Mouse (Mus musculus) regulatory T cell (primary cell): ENCODE results near the gene Thumpd3.

Experiments used
- in situ Hi-C: fragments of 300-600 bp; cut with MboI, MseI; formaldehyde crosslinking; loops from one replicate; pipeline ENCODE4 v1.15.1; 2025; ENCODE audit warnings: high pct_unique_total_duplicates

Gene Thumpd3

GRCm38 (mm10) chr6:113076686-113077516, 30.9 kb downstream of the Thumpd3 start, which contains the start of gene Setd5:
Gene Setd5 (plus strand): TSS chr6:113077365.
- in situ Hi-C loops, result no loop called here

DNA sequence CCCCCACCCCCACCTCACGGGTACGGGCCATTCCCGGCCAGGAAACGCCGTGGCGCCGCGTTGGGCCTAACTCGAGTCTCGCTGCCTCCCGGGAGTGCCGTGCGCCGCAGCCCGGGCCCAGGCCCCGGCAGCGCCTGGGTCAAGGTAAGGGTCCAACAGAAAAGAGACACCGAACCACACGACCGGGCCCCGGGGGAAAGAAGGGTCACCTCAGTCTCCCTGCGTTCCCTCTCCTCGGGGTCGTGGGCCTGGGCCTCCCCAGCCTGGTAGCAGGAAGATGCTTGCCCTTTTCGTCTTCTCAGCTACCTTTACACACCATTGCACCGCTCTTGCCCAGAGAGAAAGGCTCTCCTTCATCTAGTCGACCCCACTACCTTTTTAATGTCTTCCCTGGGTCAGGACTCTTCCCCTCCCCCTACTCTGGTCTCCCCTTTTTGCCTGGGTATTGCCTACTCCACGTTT, 31.6 kb downstream of the Thumpd3 start:
- in situ Hi-C loops, result no loop called here

DNA sequence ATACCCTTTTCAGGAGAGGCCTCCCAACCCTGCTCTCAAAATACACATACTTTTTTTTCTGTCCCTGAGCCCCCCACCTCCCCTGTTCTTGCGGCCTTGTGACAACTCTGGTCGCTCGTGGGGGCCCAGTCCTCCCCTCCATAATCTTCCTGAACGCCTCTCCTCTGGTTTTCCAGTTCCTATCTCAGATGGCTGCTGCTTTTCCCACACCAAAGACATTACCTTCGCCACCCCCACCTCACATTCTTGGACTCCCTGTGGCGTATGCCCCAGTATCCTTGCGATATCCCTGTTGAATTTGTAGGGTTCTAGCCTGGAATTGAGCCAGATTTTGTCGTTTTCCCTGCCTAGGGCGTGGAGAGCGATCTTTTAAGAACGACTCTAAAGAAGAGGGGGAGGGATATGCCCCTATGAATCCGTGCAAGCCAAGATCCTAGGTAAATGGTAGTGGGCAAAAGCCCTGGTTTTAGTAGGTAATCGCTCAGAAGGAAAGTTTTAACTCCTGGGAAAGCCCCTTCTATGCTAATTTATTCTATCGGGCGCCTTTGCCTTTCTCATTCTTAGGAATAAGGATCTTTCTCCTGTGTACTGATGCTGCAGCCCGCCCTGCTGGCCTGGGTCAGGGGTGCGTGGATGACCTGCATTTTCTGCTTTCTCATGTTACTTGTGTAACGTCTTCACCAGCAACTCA, 32.2 kb downstream of the Thumpd3 start:
- in situ Hi-C loops, result no loop called here

DNA sequence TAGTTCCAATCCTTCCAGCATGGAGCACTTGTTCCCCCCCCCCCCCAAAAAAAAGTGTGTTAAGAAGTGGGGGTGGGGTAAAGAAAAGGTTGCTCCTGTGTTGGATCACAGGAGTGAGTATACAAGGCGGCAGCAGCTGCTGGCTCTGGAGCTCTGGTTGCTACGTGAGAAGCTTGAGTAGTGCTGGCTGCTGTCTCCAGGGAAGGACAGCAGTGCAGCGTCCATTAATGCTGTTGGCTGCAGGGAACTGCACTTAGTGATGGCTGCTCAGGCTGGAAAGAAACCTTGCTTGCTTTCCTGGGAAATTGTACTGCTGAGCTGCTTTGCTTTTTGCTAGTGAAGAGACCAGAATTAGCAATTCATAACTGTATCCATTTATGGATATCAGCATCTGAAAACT, 33.5 kb downstream of the Thumpd3 start:
- in situ Hi-C loops, result no loop called here

- in situ Hi-C loops, result no loop called here
Measured at GRCm38 (mm10) chr6:113082229-113082628, 36.2 kb downstream of the Thumpd3 start.

DNA sequence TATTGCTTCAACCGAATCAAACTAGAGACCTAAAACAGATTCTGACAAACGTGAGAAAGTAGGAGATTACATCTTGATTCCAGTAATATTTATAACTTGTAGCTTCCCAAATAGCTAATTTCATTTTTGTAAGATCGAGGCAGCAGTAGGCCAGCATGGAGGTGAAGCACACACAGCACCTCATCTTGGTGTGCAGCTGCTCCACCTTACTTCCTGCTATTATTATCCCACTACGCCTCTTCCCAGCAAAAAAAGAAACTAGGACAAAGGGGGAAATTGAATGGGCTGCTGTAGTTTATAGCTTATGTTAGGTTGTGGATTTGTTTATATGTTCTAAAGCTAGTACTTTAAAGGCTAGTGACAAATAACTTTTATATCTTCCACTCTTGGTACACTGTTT, 38.6 kb downstream of the Thumpd3 start:
- in situ Hi-C loops, result no loop called here

- in situ Hi-C loops, result no loop called here
Measured at GRCm38 (mm10) chr6:113093206-113093605, 47.2 kb downstream of the Thumpd3 start.

DNA sequence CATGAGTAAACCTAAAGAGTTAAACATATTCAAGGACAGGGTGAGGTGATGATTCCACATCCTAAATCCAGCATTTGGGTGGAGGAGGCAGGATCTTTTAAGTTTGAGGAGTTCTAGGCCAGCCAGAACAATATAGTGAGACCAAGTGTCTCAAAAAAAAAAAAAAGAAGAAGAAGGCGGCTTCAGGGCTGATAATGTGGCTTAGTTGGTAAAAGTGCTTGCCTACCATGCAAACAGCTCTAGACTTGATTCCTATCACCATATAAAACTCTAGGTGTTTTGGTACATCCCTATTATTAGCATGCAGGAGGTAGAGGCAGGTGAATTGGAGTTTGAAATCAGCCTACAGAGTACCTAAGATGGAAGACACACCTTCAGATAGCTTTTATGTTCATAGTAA, 49.5 kb downstream of the Thumpd3 start:
- in situ Hi-C loops, result no loop called here

DNA sequence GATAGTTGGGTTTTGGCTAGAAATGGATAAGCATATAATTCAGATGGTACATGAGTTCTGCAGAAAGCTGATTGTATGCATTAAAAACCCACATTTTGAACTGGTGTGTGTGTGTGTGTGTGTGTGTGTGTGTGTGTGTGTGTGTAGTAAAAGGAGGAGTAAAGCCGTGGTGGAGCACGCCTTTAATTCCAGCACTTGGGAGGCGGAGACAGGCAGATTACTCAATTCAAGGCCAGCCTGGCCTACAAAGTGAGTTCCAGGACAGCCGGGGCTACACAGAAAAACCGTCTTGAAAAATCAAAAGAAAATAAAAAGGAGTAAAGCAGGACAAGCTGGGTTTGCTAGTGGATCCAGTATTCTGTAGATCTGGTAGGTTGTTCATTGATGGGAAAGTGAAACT, 51.6 kb downstream of the Thumpd3 start:
- in situ Hi-C loops, result no loop called here

- in situ Hi-C loops, result no loop called here
Measured at GRCm38 (mm10) chr6:113099640-113100289, 53.7 kb downstream of the Thumpd3 start.

DNA sequence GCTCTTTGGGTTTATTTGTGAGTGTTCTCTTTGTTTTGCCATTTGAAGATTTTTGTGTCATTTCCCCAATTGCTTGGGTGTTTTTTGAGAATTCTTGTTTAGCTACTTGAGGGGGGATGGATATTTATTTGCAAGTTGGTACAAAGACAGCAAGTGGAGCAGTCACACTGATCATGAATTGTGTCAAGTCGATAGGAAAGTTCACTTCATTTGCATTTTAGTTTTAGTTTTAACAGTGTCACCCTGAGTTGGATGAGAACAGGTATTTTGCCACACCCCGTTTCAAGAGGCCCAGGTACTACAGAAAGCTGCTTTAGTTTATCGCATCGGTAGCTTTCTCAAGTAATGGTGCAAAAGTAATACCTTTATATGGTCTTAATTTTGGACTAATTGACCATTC, 56.5 kb downstream of the Thumpd3 start:
- in situ Hi-C loops, result no loop called here

DNA sequence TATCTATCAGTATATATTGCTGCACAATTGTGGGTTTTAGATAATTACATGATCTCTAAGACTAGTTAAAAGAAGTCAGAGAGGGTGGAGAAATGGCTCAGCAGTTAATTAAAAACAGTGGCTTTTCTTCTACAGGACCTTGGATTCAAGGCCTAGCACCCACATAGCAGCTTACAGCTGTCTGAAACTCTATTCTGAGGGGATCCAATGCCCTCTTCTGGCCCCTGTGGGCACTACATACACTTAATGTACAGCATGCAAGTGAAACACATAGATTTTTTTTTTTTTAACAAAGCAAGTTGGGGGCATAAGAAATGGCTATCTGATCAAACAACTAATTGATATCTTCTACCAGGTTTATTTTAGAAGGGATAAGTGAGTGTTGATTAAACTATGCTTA, 57.7 kb downstream of the Thumpd3 start:
- in situ Hi-C loops, result no loop called here

- in situ Hi-C loops, result no loop called here
Measured at GRCm38 (mm10) chr6:113109378-113109777, 63.4 kb downstream of the Thumpd3 start.

DNA sequence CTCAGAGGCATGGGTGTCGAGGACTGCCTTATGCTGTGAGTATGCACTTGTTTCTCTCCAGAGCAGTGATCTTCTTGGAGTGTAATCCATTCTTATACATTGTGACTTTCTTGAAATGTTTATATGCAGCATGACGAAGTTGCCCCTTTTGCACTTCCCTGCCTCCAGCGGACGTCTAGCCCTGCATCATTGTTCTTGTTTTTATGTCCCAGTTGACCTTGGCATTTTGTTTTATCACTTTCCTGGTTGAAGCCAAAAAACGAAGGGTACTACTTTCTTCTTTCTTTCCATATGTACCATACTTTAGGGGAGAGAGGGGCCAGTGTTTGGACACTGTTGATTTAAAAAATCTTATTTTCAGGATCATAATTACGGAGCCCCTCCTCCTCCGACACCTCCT, 63.9 kb downstream of the Thumpd3 start:
- in situ Hi-C loops, result loop anchor here (5.0 to 10.0 kb wide), 3 partner anchors 37 to 205 kb away; no protein-coding TSS in a partner anchor
